Mouse (Mus musculus) heart, adult 2 months (tissue): ENCODE data around the gene Hs3st5.

ENCODE experiments used
- CTCF ChIP-seq: fragments of 200-600 bp; IDR thresholded peaks from 2 replicates; pipeline ENCODE4 v1.8.1; 2022; ENCODE audit warnings: antibody characterized with exemption, mild to moderate bottlenecking, moderate library complexity
- POLR2A ChIP-seq: fragments of 200-500 bp; IDR thresholded peaks from 2 replicates; pipeline ENCODE4 v1.6.1; 2011; ENCODE audit warnings: mild to moderate bottlenecking, low read depth, low read length, control low read depth; ENCODE audit not compliant: insufficient read depth

- peak; percentile 74 for TF ChIP-seq CTCF
- TF ChIP-seq POLR2A = no peak
Observed at GRCm38 (mm10) chr10:36834224-36834623, 327.6 kb downstream of the Hs3st5 start.
